Mouse (Mus musculus) neural tube, embryonic 15.5 days (tissue): ENCODE measurements at regions not wholly inside any gene's neighbourhood (a gene's known extent, or its start where the extent isn't known, plus 50 kb on each side); places are given as distances from the start of the nearest gene placed in this dataset.

Experiments
- ATAC-seq: fragments of 200-750 bp; cut with Nextera tagmentation; 2 replicates; pipeline ENCODE4 v1.8.0; 2017; ENCODE audit warnings: mild to moderate bottlenecking, moderate TSS enrichment, moderate library complexity; ENCODE audit not compliant: low FRiP score
- H3K27ac ChIP-seq: fragments of 300-500 bp; sonication (generic); replicated peaks from 2 replicates; pipeline ENCODE4 v1.5.1; 2015; ENCODE audit warnings: mild to moderate bottlenecking, inconsistent platforms
- H3K27me3 ChIP-seq: fragments of 300-500 bp; sonication (generic); replicated peaks from 2 replicates; pipeline ENCODE4 v1.6.1; 2015; ENCODE audit warnings: inconsistent platforms
- H3K36me3 ChIP-seq: fragments of 300-500 bp; sonication (generic); 2 replicates; pipeline ENCODE4 v1.6.1; 2015; ENCODE audit warnings: inconsistent platforms
- H3K4me1 ChIP-seq: fragments of 300-500 bp; sonication (generic); 2 replicates; pipeline ENCODE4 v1.6.1; 2015; ENCODE audit warnings: inconsistent platforms
- H3K4me2 ChIP-seq: fragments of 300-500 bp; sonication (generic); 2 replicates; pipeline ENCODE4 v1.6.1; 2015; ENCODE audit warnings: inconsistent platforms, mild to moderate bottlenecking, moderate library complexity
- H3K4me3 ChIP-seq: fragments of 300-500 bp; sonication (generic); replicated peaks from 2 replicates; pipeline ENCODE4 v1.5.1; 2015; ENCODE audit warnings: mild to moderate bottlenecking, inconsistent platforms
- H3K9ac ChIP-seq: fragments of 300-500 bp; sonication (generic); replicated peaks from 2 replicates; pipeline ENCODE4 v1.6.1; 2015; ENCODE audit warnings: mild to moderate bottlenecking, inconsistent platforms
- H3K9me3 ChIP-seq: fragments of 300-500 bp; sonication (generic); replicated peaks from 2 replicates; pipeline ENCODE4 v1.6.1; 2016; ENCODE audit warnings: inconsistent platforms
- WGBS: fragments of 180-500 bp; shearing (Covaris S2); methylation state at CpG from one replicate; pipeline ENCODE4 v1.1.7; 2015; ENCODE audit warnings: mixed read lengths; 5-methylcytosine and 5-hydroxymethylcytosine counted together

DNA sequence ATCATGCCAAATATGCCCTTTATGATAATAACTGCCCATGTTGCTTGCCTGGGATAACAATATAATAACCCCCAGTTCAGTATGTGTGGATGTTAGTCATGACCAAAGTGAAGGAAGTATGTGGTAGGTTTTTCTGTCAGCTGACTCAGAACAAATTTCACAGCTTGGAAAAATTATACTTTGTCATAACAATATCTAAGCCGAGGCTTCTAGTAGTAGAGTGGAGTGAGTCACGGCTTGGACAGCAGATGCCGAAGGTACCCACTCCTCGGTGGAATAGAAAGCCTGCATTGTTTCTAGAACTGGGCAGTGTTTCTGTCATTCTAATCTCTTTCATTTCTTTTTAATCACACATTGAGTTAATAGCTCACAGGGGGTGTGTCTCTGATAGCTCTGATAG, 236.3 kb upstream of the Kcnip4 start:
- no peaks in the 10 kb centered on the region for H3K27me3 ChIP-seq
- no peak overlapping the region for H3K4me2 ChIP-seq
- H3K36me3 ChIP-seq, result no peaks in the 10 kb centered on the region
- WGBS, result 85% methylated on average over 4 of the region's 4 CpGs
- ATAC-seq, result no peak
- H3K27ac ChIP-seq, result no peak overlapping the region
- H3K9me3 ChIP-seq, result no peaks in the 10 kb centered on the region
- no peaks in the 10 kb centered on the region for H3K4me1 ChIP-seq
- no peak overlapping the region for H3K9ac ChIP-seq
- no peak overlapping the region for H3K4me3 ChIP-seq

DNA sequence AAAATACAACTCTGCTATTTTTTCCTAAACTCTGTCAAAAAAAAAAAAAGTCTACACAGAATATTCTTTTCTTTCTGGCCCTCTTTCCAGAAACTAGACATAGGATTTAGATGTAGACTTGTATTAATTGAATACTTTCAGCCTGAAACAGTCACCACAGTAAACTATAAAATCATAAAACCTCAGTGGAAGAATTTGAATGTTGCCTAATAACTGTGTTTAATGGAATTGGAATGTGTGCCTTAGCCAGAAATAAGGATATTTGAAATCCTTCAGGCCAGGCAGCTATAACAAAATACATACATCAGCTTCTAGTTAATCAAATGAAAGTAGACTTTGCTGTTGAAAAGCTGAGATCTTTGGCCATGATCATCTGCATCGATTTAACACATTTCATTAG, 230.8 kb upstream of the Kcnip4 start:
- WGBS, result 91% methylated on average over 1 of the region's 1 CpGs
- Histone ChIP-seq H3K4me1 (no peaks in the 10 kb centered on the region), H3K9me3 (no peaks in the 10 kb centered on the region), H3K4me3 (no peak overlapping the region), H3K9ac (no peak overlapping the region), H3K36me3 (no peaks in the 10 kb centered on the region), H3K27ac (no peak overlapping the region), H3K4me2 (no peak overlapping the region), H3K27me3 (no peaks in the 10 kb centered on the region)
- ATAC-seq, result no peak

DNA sequence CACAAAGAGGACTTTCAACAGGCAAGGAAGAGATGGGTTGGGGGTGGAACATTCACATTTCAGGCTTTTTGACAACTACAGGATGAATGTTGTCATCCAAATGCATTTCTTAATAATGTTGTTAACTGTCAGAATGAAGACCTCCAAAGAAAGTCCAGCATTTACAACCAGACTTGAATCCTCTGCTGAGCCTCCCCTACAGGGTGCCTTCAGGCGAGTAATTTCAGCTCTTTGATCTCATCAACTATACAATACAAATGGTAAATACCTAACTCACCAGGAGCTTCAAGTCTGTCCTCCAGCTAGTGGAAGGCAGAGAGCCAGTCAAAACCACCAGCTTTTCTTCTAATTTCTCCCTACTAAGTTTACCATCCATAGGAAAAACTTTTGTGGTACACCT, 187.9 kb upstream of the Kcnip4 start:
- Histone ChIP-seq H3K4me3 (no peak overlapping the region), H3K36me3 (no peaks in the 10 kb centered on the region), H3K4me1 (no peaks in the 10 kb centered on the region), H3K27me3 (no peaks in the 10 kb centered on the region), H3K27ac (no peak overlapping the region), H3K9ac (no peak overlapping the region), H3K4me2 (no peak overlapping the region), H3K9me3 (no peaks in the 10 kb centered on the region)
- WGBS, result 38% methylated on average over 1 of the region's 1 CpGs
- ATAC-seq, result no peak

DNA sequence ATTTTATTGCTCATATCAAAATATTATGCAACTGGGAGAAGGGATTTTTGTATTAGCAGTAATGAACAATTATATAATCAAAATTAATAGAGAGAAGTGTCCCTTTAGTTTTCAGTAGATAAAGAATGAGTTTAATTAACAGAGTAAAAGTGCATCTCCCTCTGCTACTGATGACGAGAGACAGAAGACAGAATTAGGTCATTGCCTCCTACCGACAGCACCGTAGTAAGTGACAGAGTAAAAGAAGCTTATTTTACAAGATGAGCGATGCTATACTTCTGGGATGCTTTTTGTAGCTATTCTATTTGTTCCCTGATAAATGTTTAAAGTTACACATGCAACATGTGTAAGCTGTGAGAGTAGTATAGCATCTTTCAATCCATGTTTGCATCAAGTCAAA, 157.4 kb upstream of the Kcnip4 start:
- WGBS, result 75% methylated on average over 4 of the region's 4 CpGs
- H3K4me2 ChIP-seq, result no peak overlapping the region
- H3K36me3 ChIP-seq, result no peaks in the 10 kb centered on the region
- no peaks in the 10 kb centered on the region for H3K4me1 ChIP-seq
- H3K4me3 ChIP-seq, result no peak overlapping the region
- H3K9me3 ChIP-seq, result no peaks in the 10 kb centered on the region
- ATAC-seq, result no peak
- H3K9ac ChIP-seq, result no peak overlapping the region
- no peak overlapping the region for H3K27ac ChIP-seq
- H3K27me3 ChIP-seq, result no peaks in the 10 kb centered on the region

DNA sequence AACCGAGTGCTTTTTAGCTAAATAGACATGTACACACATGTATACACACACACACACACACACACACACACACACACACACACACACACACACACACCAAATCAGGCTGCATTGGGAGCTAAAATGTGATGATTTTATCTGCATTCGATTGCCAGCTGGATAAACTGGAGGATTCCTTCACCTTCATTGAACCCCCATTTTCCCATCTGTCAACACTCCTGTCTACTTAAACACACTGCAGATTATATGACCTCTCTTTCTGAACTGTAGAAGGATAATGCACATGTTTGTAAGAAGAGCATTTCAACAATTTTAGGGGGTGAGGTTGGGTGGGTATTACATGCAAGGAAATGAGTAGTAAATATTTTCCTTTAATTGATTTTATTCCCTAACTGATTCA, 156.8 kb upstream of the Kcnip4 start:
- no peak overlapping the region for H3K9ac ChIP-seq
- no peak overlapping the region for H3K27ac ChIP-seq
- H3K27me3 ChIP-seq, result no peaks in the 10 kb centered on the region
- no peak overlapping the region for H3K4me2 ChIP-seq
- H3K36me3 ChIP-seq, result no peaks in the 10 kb centered on the region
- H3K9me3 ChIP-seq, result no peaks in the 10 kb centered on the region
- no peaks in the 10 kb centered on the region for H3K4me1 ChIP-seq
- WGBS, result 71% methylated on average over 2 of the region's 2 CpGs
- no peak overlapping the region for H3K4me3 ChIP-seq
- ATAC-seq, result no peak

DNA sequence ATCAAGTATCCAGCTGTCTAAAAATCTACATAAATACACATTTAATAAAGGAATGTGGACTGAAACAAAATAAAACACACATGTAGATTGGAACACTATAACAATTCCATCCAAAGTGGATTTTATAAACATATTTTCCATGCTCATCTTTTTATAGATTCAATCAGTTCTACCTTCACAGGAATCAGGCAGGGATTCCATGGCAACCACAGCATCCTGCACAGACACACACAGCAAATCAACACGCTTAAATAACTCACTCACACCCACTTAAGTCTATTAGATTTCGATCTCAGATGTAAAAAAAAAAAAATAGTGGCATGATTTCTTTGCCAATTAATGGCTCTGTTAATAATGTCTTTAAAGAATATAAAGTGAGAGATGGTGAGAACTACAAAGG, 151.2 kb upstream of the Kcnip4 start:
- no peak for ATAC-seq
- Histone ChIP-seq H3K4me2 (no peak overlapping the region), H3K4me1 (no peaks in the 10 kb centered on the region), H3K9me3 (no peaks in the 10 kb centered on the region), H3K4me3 (no peak overlapping the region), H3K27ac (no peak overlapping the region), H3K27me3 (no peaks in the 10 kb centered on the region), H3K36me3 (no peaks in the 10 kb centered on the region), H3K9ac (no peak overlapping the region)
- WGBS, result 75% methylated on average over 2 of the region's 2 CpGs

DNA sequence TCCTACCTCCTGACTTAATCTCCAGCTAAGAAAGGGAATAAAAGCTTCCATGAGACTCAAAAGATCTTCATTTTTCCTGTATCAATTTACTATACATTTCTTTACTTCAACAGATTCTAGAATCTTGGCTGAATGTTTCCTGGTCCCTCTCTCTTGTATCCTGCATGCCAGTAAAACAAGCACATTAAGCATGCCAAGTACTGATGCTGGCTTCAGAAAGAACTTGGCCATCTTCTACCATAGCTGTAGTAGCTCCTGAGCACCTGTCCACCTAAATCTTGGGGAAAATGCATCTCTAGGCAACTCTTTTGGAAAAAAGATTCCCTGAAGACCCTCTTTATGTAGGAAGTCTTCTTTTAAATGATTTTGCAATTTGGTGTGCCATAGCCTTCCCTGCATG, 140.5 kb upstream of the Kcnip4 start:
- H3K36me3 ChIP-seq, result no peaks in the 10 kb centered on the region
- H3K27ac ChIP-seq, result no peak overlapping the region
- no peak overlapping the region for H3K4me2 ChIP-seq
- no peak overlapping the region for H3K4me3 ChIP-seq
- no peak overlapping the region for H3K9ac ChIP-seq
- ATAC-seq, result no peak
- H3K27me3 ChIP-seq, result no peaks in the 10 kb centered on the region
- no peaks in the 10 kb centered on the region for H3K4me1 ChIP-seq
- H3K9me3 ChIP-seq, result no peaks in the 10 kb centered on the region

DNA sequence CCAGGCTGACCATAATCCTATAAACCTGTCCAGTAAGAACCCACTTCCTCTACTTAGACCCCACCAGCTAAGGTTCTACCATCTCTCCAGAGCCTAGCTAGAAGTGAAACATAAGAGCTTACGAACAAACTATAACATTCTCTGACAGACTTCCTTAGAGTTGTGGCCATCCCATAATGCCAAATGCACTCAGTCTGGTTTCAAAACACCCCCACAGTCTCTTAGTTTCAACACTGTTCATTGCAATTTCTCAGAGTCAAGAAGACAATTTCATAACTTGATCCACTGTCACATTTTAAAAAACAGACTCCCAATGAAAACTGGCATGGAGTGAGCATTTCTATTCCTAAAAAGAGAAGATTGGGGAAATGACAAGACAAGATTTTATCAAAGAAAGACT, 139.2 kb upstream of the Kcnip4 start:
- WGBS, result 100% methylated on average over 1 of the region's 1 CpGs
- no peaks in the 10 kb centered on the region for H3K4me1 ChIP-seq
- ATAC-seq, result no peak

DNA sequence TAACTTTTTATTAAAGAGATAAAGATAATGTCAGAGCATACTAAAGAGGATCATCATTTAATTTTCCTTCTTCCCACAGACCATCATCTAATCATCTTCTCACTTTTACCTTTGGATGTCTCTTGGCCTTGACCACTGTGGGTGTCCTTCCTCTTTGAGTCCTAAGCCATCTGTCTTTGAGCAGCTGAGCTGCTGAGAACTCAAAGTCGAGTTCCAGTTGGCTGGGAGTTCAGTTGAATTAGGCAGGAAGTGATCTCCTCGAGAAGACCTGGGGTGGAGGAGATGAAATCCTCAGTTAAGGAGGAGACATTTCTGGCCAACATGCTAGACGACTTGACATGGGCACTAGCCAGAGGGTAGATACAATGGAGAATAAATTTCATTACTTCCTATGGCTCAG, 137.4 kb upstream of the Kcnip4 start:
- H3K9ac ChIP-seq, result no peak overlapping the region
- H3K27me3 ChIP-seq, result no peaks in the 10 kb centered on the region
- no peak overlapping the region for H3K27ac ChIP-seq
- WGBS, result 76% methylated on average over 3 of the region's 3 CpGs
- no peak overlapping the region for H3K4me3 ChIP-seq
- H3K4me1 ChIP-seq, result no peaks in the 10 kb centered on the region
- H3K4me2 ChIP-seq, result no peak overlapping the region
- ATAC-seq, result no peak
- H3K36me3 ChIP-seq, result no peaks in the 10 kb centered on the region
- H3K9me3 ChIP-seq, result no peaks in the 10 kb centered on the region

More for the DNA sequence above, 139.2 kb upstream of the Kcnip4 start:
- H3K4me2 ChIP-seq, result no peak overlapping the region
- H3K9ac ChIP-seq, result no peak overlapping the region
- no peaks in the 10 kb centered on the region for H3K36me3 ChIP-seq
- no peak overlapping the region for H3K27ac ChIP-seq
- H3K27me3 ChIP-seq, result no peaks in the 10 kb centered on the region
- H3K4me3 ChIP-seq, result no peak overlapping the region
- no peaks in the 10 kb centered on the region for H3K9me3 ChIP-seq

DNA sequence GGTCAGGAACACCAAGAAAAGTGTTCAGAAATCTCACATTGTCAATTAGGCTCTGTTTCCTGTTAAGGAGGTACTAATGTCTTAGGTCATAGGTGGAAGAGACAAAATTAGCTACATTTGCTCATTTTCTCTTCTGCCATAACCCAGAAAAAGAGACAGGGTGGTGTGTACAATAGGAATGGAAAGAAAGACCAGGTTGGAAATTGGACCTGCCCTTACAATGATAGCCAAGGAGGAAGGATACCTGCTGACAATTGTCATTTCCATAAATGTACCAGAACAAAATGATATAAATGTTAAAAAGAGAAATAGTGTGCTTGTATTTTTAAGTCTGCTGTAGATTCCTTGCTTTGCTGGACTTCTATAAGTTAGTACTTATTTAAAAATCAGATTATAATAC, 135.9 kb upstream of the Kcnip4 start:
- ATAC-seq, result no peak
- no peak overlapping the region for H3K27ac ChIP-seq

DNA sequence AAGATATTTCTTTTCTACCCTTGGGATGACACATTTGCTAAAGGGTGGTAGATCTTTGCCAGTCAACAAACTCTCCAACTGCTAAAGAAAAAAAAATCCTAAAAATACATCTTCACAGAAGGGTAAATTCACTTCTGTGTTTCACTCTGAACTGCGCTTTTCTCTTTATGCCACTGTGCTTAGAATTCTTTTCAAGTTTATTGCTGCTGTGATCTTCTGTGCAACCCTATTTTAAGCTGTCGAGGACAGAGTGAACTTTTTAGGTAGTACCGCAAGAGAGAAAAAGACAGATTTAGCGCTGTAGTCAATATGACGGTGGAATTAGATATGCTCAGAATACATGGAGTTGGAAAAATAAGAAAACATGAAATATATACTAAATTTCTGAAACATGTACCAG, 126.2 kb upstream of the Kcnip4 start:
- no peaks in the 10 kb centered on the region for H3K4me1 ChIP-seq
- H3K9ac ChIP-seq, result no peak overlapping the region
- H3K27ac ChIP-seq, result no peak overlapping the region
- no peaks in the 10 kb centered on the region for H3K27me3 ChIP-seq
- ATAC-seq, result no peak
- H3K36me3 ChIP-seq, result no peaks in the 10 kb centered on the region
- H3K4me3 ChIP-seq, result no peak overlapping the region
- H3K4me2 ChIP-seq, result no peak overlapping the region
- H3K9me3 ChIP-seq, result no peaks in the 10 kb centered on the region
- WGBS, result 90% methylated on average over 5 of the region's 5 CpGs

More for the DNA sequence above, 135.9 kb upstream of the Kcnip4 start:
- no peak overlapping the region for H3K4me3 ChIP-seq
- H3K4me1 ChIP-seq, result no peaks in the 10 kb centered on the region
- H3K9me3 ChIP-seq, result no peaks in the 10 kb centered on the region
- H3K36me3 ChIP-seq, result no peaks in the 10 kb centered on the region
- no peak overlapping the region for H3K4me2 ChIP-seq
- no peaks in the 10 kb centered on the region for H3K27me3 ChIP-seq
- no peak overlapping the region for H3K9ac ChIP-seq

DNA sequence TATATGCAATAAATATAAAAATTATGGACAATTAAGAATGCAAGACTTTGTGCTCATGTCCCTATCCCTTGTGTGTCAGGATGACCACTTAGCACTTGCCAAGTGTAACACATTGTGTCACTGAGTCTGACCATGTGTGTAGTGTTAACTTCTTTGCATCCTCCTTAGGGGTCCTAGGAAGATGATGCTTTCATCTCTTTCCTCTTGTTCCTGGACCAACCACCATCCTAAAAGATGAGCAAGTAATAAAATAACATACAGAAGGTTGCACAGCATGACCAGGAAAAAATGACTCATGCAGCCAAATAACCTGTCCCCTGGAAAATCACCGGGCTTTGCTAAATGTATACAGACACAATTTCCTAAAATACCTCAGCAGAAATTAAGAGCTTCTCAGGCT, 121.1 kb upstream of the Kcnip4 start:
- H3K9ac ChIP-seq, result no peak overlapping the region
- WGBS, result 91% methylated on average over 1 of the region's 1 CpGs
- H3K27ac ChIP-seq, result no peak overlapping the region
- no peaks in the 10 kb centered on the region for H3K9me3 ChIP-seq
- no peaks in the 10 kb centered on the region for H3K36me3 ChIP-seq
- no peaks in the 10 kb centered on the region for H3K27me3 ChIP-seq
- no peak for ATAC-seq
- no peak overlapping the region for H3K4me3 ChIP-seq
- no peaks in the 10 kb centered on the region for H3K4me1 ChIP-seq
- no peak overlapping the region for H3K4me2 ChIP-seq

DNA sequence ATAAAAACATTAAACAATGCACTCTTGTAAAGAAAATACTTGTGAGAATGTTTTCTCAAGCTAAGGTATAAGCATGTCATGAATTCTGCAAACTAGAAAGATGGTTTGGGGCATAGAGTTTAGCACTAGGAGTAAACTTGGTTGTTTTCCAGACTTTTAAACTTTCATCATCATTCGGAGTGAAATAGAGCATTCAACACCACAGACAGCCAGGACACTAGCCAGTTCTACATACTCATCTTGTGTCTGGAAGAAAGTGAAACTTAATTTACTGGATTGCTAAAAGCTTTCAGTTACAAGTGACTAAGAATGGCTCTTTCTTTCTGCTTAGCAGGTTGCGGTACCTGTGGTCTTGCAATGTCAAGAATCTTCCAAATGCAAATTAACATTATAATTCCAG, 119.9 kb upstream of the Kcnip4 start:
- Histone ChIP-seq H3K27me3 (no peaks in the 10 kb centered on the region), H3K4me3 (no peak overlapping the region), H3K36me3 (no peaks in the 10 kb centered on the region), H3K4me1 (no peaks in the 10 kb centered on the region), H3K9ac (no peak overlapping the region), H3K4me2 (no peak overlapping the region), H3K9me3 (no peaks in the 10 kb centered on the region), H3K27ac (no peak overlapping the region)
- WGBS, result 94% methylated on average over 2 of the region's 2 CpGs
- ATAC-seq, result no peak
